Mouse (Mus musculus): ENCODE results near the gene Coro1c. TPM values are rescaled to one million over a fixed set of nuclear protein-coding genes. Genes with fewer than 3 reads are reported as not detected.

Coro1c gene
- total and polyA plus RNA-seq, 3 experiments: 77.3 to 158 (median 103) TPM

DNA sequence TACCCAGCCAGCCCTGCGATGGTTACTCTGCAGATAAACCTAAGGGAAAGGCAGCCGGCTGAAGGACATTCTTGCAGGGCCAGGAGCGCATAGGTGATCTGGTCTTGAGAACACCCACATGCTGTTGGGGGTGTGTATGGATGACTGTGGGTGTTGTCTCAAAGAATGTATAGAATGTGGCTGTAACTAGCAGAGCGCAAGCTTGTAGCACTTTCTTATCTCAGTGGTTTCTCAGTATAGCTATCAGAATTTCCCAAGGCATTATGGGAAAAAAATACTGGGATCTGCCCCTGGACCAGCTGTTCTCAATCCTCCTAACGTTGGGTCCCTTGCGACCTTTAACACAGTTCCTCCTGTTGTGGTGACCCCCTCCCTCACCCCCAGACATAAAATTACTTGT is 25.3 kb upstream of the Coro1c start:
- Histone ChIP-seq H3K9ac (ENCODE audit: control insufficient read depth, low read depth, low read length, poor library complexity, severe bottlenecking) (peak overlapping the region; percentile 39), H3K9me3 (replicated peaks; ENCODE audit: insufficient read depth, low read length) (no peaks in the 10 kb centered on the region), H3K27me3 (ENCODE audit: control insufficient read depth in 1 of 2, insufficient read depth in 2 of 2, low read length in 2 of 2) (no peaks in the 10 kb centered on the region), H3K4me3 (ENCODE audit: control insufficient read depth in 1 of 2, insufficient read depth in 1 of 2, low read depth in 2 of 2, low read length in 2 of 2) (peak overlapping the region; percentile 25 to 33; a peak in 2 of 4 replicates), H3K36me3 (ENCODE audit: control insufficient read depth in 1 of 2, insufficient read depth in 2 of 2, low read length in 2 of 2) (peaks cover 0 to 11% of the 10 kb centered on the region in 2 experiments; a peak in 2 of 4 replicates), H3K27ac (ENCODE audit: control insufficient read depth, low read depth, low read length) (peak overlapping the region; percentile 25; the same call in 1 of the 2 replicates), H3K4me1 (ENCODE audit: control insufficient read depth in 1 of 2, insufficient read depth in 2 of 2, low read length in 2 of 2) (peaks cover 6 to 29% of the 10 kb centered on the region in 2 experiments; a peak in 3 of 4 replicates), H3K79me2 (ENCODE audit: control insufficient read depth, insufficient read depth, low read length, poor library complexity) (no peaks in the 10 kb centered on the region)
- peak; percentile 53 for DNase-seq (ENCODE audit: low read depth, low spot score)
- no peak for TF ChIP-seq MAFK (IDR thresholded peaks at IDR 0.05; ENCODE audit: borderline replicate concordance, low read depth, low read length)
- no peak for TF ChIP-seq USF2 (IDR thresholded peaks at IDR 0.05; ENCODE audit: borderline replicate concordance in 1 of 2, insufficient read depth in 1 of 2, low read depth in 1 of 2, low read length in 2 of 2)
- TF ChIP-seq MAX (IDR thresholded peaks at IDR 0.05; ENCODE audit: low read length): 0 out of 2 replicates have a peak, but pooled peaks have one; percentile 9
- TF ChIP-seq CHD1 (IDR thresholded peaks at IDR 0.05; ENCODE audit: low read depth, low read length): no peak
- no peak for TF ChIP-seq TAL1 (IDR thresholded peaks at IDR 0.05; ENCODE audit: low read length)
- TF ChIP-seq ZNF384 (IDR thresholded peaks at IDR 0.05; ENCODE audit: low read depth, low read length): no peak
- TF ChIP-seq MYC (IDR thresholded peaks at IDR 0.05; ENCODE audit: low read depth, low read length): no peak
- TF ChIP-seq HCFC1 (IDR thresholded peaks at IDR 0.05; ENCODE audit: low read depth, low read length): 0 out of 2 replicates have a peak, but pooled peaks have one; percentile 21
- TF ChIP-seq RAD21 (IDR thresholded peaks at IDR 0.05; ENCODE audit: low read depth, low read length): no peak
- no peak for TF ChIP-seq GABPA (IDR thresholded peaks at IDR 0.05; ENCODE audit: low read depth, low read length)
- no peak for TF ChIP-seq KAT2A (conservative IDR thresholded peaks at IDR 0.05; ENCODE audit: low read depth, low read length)
- peak; percentile 54; the same call in 1 of the 2 replicates for TF ChIP-seq SIN3A (IDR thresholded peaks at IDR 0.05; ENCODE audit: low read length)
- TF ChIP-seq TCF12 (IDR thresholded peaks at IDR 0.05; ENCODE audit: low read depth, low read length): no peak
- peak; percentile 61 for TF ChIP-seq GATA1 (IDR thresholded peaks at IDR 0.05; ENCODE audit: low read depth, low read length)
- peak; percentile 64 for TF ChIP-seq ETS1 (IDR thresholded peaks at IDR 0.05; ENCODE audit: low read depth, low read length)
- no peak for TF ChIP-seq CTCF (IDR thresholded peaks at IDR 0.05 in 2 of 3, conservative IDR thresholded peaks at IDR 0.05 in 1 of 3; ENCODE audit: control insufficient read depth in 1 of 3, insufficient read depth in 1 of 3, low read depth in 2 of 3, low read length in 3 of 3, poor library complexity in 1 of 3, severe bottlenecking in 1 of 3)
- no peak for TF ChIP-seq MAZ (IDR thresholded peaks at IDR 0.05; ENCODE audit: low read depth, low read length)
- TF ChIP-seq NELFE (IDR thresholded peaks at IDR 0.05; ENCODE audit: low read depth, low read length): no peak
- TF ChIP-seq E2F4 (IDR thresholded peaks at IDR 0.05; ENCODE audit: borderline replicate concordance, low read depth, low read length): no peak
- TF ChIP-seq MYB (IDR thresholded peaks at IDR 0.05; ENCODE audit: low read depth, low read length): no peak

DNA sequence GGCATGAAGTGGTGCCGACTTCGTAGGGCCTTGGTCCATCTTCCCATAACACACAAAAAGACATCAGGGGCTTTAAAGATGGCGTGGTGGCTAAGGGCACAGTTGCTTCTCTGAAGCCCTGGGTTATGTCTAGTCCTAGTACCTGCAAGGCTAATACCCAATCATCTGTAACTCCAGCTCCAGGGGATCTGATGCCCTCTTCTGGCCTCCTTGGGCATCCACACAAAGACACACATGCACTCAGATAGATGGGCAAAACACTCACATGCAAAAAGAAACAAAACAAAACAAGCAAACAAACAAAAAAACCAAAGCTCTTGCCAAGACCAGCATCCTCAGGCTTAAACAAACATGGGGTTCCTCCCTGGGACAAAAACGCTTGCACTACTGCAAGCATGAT is 24.9 kb upstream of the Coro1c start:
- Histone ChIP-seq H3K27ac (ENCODE audit: control insufficient read depth, low read depth, low read length) (peak overlapping the region; percentile 25; the same call in 1 of the 2 replicates), H3K9me3 (replicated peaks; ENCODE audit: insufficient read depth, low read length) (no peaks in the 10 kb centered on the region)
- peak; percentile 57 for DNase-seq (ENCODE audit: low read depth, low spot score)
- TF ChIP-seq NRF1 (IDR thresholded peaks at IDR 0.05; ENCODE audit: insufficient read depth, low read depth, low read length, poor library complexity, severe bottlenecking) (no peak), POLR2A (IDR thresholded peaks at IDR 0.05; ENCODE audit: control insufficient read depth in 1 of 2, insufficient read depth in 1 of 2, low read depth in 1 of 2, low read length in 2 of 2, poor library complexity in 1 of 2) (no peak), ELF1 (IDR thresholded peaks at IDR 0.05; ENCODE audit: low read depth, low read length) (no peak), SIN3A (IDR thresholded peaks at IDR 0.05; ENCODE audit: low read length) (no peak), RAD21 (IDR thresholded peaks at IDR 0.05; ENCODE audit: low read depth, low read length) (peak; percentile 56), GATA1 (IDR thresholded peaks at IDR 0.05; ENCODE audit: low read depth, low read length) (no peak), HCFC1 (IDR thresholded peaks at IDR 0.05; ENCODE audit: low read depth, low read length) (no peak), GABPA (IDR thresholded peaks at IDR 0.05; ENCODE audit: low read depth, low read length) (no peak), MAFK (IDR thresholded peaks at IDR 0.05; ENCODE audit: borderline replicate concordance, low read depth, low read length) (no peak), TCF12 (IDR thresholded peaks at IDR 0.05; ENCODE audit: low read depth, low read length) (no peak), CHD1 (IDR thresholded peaks at IDR 0.05; ENCODE audit: low read depth, low read length) (no peak), JUND (IDR thresholded peaks at IDR 0.05; ENCODE audit: low read depth, low read length) (no peak), RCOR1 (IDR thresholded peaks at IDR 0.05; ENCODE audit: low read depth, low read length) (no peak), MXI1 (IDR thresholded peaks at IDR 0.05; ENCODE audit: low read depth, low read length) (no peak), TBP (IDR thresholded peaks at IDR 0.05; ENCODE audit: low read depth, low read length) (no peak), USF2 (IDR thresholded peaks at IDR 0.05; ENCODE audit: borderline replicate concordance in 1 of 2, insufficient read depth in 1 of 2, low read depth in 1 of 2, low read length in 2 of 2) (no peak), ZC3H11A (IDR thresholded peaks at IDR 0.05; ENCODE audit: low read depth, low read length) (peak; percentile 62), MYC (IDR thresholded peaks at IDR 0.05; ENCODE audit: low read depth, low read length) (no peak), TAL1 (IDR thresholded peaks at IDR 0.05; ENCODE audit: low read length) (no peak), CTCF (IDR thresholded peaks at IDR 0.05 in 2 of 3, conservative IDR thresholded peaks at IDR 0.05 in 1 of 3; ENCODE audit: control insufficient read depth in 1 of 3, insufficient read depth in 1 of 3, low read depth in 2 of 3, low read length in 3 of 3, poor library complexity in 1 of 3, severe bottlenecking in 1 of 3) (peak; percentile 53 to 63 (median 59)), MAX (IDR thresholded peaks at IDR 0.05; ENCODE audit: low read length) (no peak), KAT2A (conservative IDR thresholded peaks at IDR 0.05; ENCODE audit: low read depth, low read length) (no peak), MYB (IDR thresholded peaks at IDR 0.05; ENCODE audit: low read depth, low read length) (no peak)

More for the DNA sequence above, 24.9 kb upstream of the Coro1c start:
- Histone ChIP-seq H3K4me3 (ENCODE audit: control insufficient read depth in 1 of 2, insufficient read depth in 1 of 2, low read depth in 2 of 2, low read length in 2 of 2) (peak overlapping the region; percentile 25 to 33; a peak in 2 of 4 replicates), H3K9ac (ENCODE audit: control insufficient read depth, low read depth, low read length, poor library complexity, severe bottlenecking) (peak overlapping the region; percentile 35), H3K36me3 (ENCODE audit: control insufficient read depth in 1 of 2, insufficient read depth in 2 of 2, low read length in 2 of 2) (peaks cover 0 to 11% of the 10 kb centered on the region in 2 experiments; a peak in 2 of 4 replicates), H3K4me1 (ENCODE audit: control insufficient read depth in 1 of 2, insufficient read depth in 2 of 2, low read length in 2 of 2) (peaks cover 6 to 29% of the 10 kb centered on the region in 2 experiments; a peak in 3 of 4 replicates), H3K27me3 (ENCODE audit: control insufficient read depth in 1 of 2, insufficient read depth in 2 of 2, low read length in 2 of 2) (no peaks in the 10 kb centered on the region), H3K79me2 (ENCODE audit: control insufficient read depth, insufficient read depth, low read length, poor library complexity) (no peaks in the 10 kb centered on the region)

Measured in MEL (cell line).